Mouse (Mus musculus) embryonic facial prominence, embryonic 11.5 days (tissue): Measurements from ENCODE around the gene Rab11a. TPM values are rescaled to one million over a fixed set of nuclear protein-coding genes. Genes with fewer than 3 reads are reported as not detected.
A peak's percentile ranks its signal among the peaks of the same experiment; 100 is the strongest.

Source experiments
- ATAC-seq: fragments of 200-750 bp; cut with Nextera tagmentation; replicated peaks from 2 replicates; pipeline ENCODE4 v1.8.0; 2017; ENCODE audit warnings: low read depth; ENCODE audit not compliant: insufficient number of reproducible peaks, low FRiP score, low TSS enrichment
- DNase-seq: peaks from one replicate; pipeline ENCODE4 v3.0.0-alpha.2; 2015; ENCODE audit warnings: low spot score
- H3K27ac ChIP-seq: fragments of 300-500 bp; sonication (generic); replicated peaks from 2 replicates; pipeline ENCODE4 v1.5.1; 2014; ENCODE audit warnings: mild to moderate bottlenecking, low read depth, low read length, control low read depth
- H3K27me3 ChIP-seq: fragments of 300-500 bp; sonication (generic); 2 replicates; pipeline ENCODE4 v1.6.1; 2014; ENCODE audit warnings: mild to moderate bottlenecking, low read length, moderate library complexity, mixed read lengths; ENCODE audit not compliant: control insufficient read depth, insufficient read depth
- H3K36me3 ChIP-seq: fragments of 300-500 bp; sonication (generic); replicated peaks from 2 replicates; pipeline ENCODE4 v1.6.1; 2014; ENCODE audit warnings: low read depth, mild to moderate bottlenecking, low read length, moderate library complexity, mixed read lengths; ENCODE audit not compliant: control insufficient read depth, insufficient read depth
- H3K4me1 ChIP-seq: fragments of 300-500 bp; sonication (generic); 2 replicates; pipeline ENCODE4 v1.6.1; 2014; ENCODE audit warnings: low read length, mixed read lengths; ENCODE audit not compliant: control insufficient read depth, insufficient read depth
- H3K4me2 ChIP-seq: fragments of 300-500 bp; sonication (generic); 2 replicates; pipeline ENCODE4 v1.6.1; 2014; ENCODE audit warnings: low read depth, mild to moderate bottlenecking, control low read depth, low read length, moderate library complexity
- H3K4me3 ChIP-seq: fragments of 300-500 bp; sonication (generic); 2 replicates; pipeline ENCODE4 v1.5.1; 2014; ENCODE audit warnings: low read depth, low read length, control low read depth
- H3K9ac ChIP-seq: fragments of 300-500 bp; sonication (generic); replicated peaks from 2 replicates; pipeline ENCODE4 v1.6.1; 2014; ENCODE audit warnings: mild to moderate bottlenecking, control low read depth, low read length
- H3K9me3 ChIP-seq: fragments of 300-500 bp; sonication (generic); replicated peaks from 2 replicates; pipeline ENCODE4 v1.6.1; 2016; ENCODE audit warnings: mild to moderate bottlenecking, low read length, inconsistent platforms, mixed read lengths; ENCODE audit not compliant: control insufficient read depth
- WGBS: fragments of 180-500 bp; shearing (Covaris S2); extraction: QIAGEN DNeasy Blood & Tissue Kit; methylation state at CpG from one replicate; pipeline ENCODE4 v1.1.7; 2014; 5-methylcytosine and 5-hydroxymethylcytosine counted together
- polyA plus RNA-seq: library from polyadenylated mRNA; unstranded; fragments of >200 nt; fragmentation: Nextera tagmentation; extraction: Ambion mirVana; gene quantifications from 2 replicates; pipeline ENCODE4 v1.2.1, GENCODE M21; 2014

The Rab11a gene
- polyA plus RNA-seq, 1 experiment from 2014 or later, result 286 TPM

DNA sequence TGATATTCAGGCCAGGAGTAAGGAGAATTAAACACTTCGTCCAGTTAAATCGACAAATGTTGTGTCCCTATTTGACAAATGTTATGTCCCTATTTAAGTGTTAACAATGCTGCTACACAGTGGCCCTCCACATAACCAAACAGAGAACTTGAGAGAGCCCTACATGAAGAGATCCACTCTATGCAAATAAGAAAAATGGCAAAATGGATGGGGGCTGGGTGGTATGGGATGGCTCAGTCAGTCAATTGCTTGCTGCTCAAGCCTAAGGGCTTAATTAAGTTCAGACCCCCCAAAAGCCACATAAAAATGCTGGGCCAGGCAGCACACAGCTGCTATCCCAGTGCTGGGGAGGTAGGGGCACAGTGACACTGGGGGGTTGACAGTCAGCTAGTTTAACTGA, 37.3 kb upstream of the Rab11a start:
- DNase-seq, result no peak
- no peak overlapping the region for H3K9ac ChIP-seq
- 81% methylated on average over 2 of the region's 2 CpGs for WGBS
- no peaks in the 10 kb centered on the region for H3K4me1 ChIP-seq
- H3K27me3 ChIP-seq, result no peaks in the 10 kb centered on the region
- ATAC-seq, result no peak
- H3K36me3 ChIP-seq, result no peaks in the 10 kb centered on the region
- no peak overlapping the region for H3K4me3 ChIP-seq
- no peaks in the 10 kb centered on the region for H3K9me3 ChIP-seq
- H3K27ac ChIP-seq, result no peak overlapping the region
- no peak overlapping the region for H3K4me2 ChIP-seq

DNA sequence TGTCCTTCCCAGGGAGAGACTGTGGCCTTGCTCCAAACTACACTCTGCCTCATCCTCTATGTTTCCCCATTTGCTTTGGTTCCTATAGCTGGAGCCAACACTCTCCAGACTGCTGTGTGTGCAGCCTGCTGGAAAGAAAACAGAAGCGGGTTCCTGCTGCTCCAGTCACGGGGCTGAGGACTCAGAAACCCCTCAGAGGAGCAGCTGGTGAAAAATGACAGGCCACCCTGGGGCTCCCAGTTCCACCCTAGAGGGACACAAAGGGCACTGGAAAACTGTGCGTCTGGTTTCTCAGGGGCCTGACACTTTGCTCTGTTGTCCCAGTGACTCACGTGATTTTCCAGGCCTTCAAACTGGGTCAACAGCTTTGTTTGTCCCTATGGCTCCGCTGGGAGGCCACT, 36.9 kb upstream of the Rab11a start:
- no peaks in the 10 kb centered on the region for H3K9me3 ChIP-seq
- DNase-seq (no peak), ATAC-seq (no peak)
- WGBS, result 33% methylated on average over 5 of the region's 5 CpGs
- 0 out of 2 replicates have a peak overlapping the region, but pooled peaks have one; percentile 14 for H3K27ac ChIP-seq
- H3K27me3 ChIP-seq, result no peaks in the 10 kb centered on the region
- no peak overlapping the region for H3K4me3 ChIP-seq
- no peak overlapping the region; the same call in 1 of the 2 replicates for H3K9ac ChIP-seq
- no peak overlapping the region for H3K4me2 ChIP-seq
- no peaks in the 10 kb centered on the region for H3K36me3 ChIP-seq
- no peaks in the 10 kb centered on the region for H3K4me1 ChIP-seq

- Histone ChIP-seq H3K4me2 (no peak overlapping the region), H3K4me3 (no peak overlapping the region), H3K27ac (no peak overlapping the region), H3K36me3 (no peaks in the 10 kb centered on the region), H3K4me1 (no peaks in the 10 kb centered on the region), H3K9ac (no peak overlapping the region), H3K9me3 (no peaks in the 10 kb centered on the region), H3K27me3 (no peaks in the 10 kb centered on the region)
- DNase-seq (no peak), ATAC-seq (no peak)
- WGBS, result 63% methylated on average over 4 of the region's 4 CpGs
Measured at GRCm38 (mm10) chr9:64773936-64774335, 36.4 kb upstream of the Rab11a start.

- Histone ChIP-seq H3K27me3 (no peaks in the 10 kb centered on the region), H3K36me3 (no peaks in the 10 kb centered on the region), H3K9ac (no peak overlapping the region), H3K4me1 (no peaks in the 10 kb centered on the region), H3K4me3 (no peak overlapping the region), H3K9me3 (no peaks in the 10 kb centered on the region), H3K27ac (no peak overlapping the region), H3K4me2 (no peak overlapping the region)
- ATAC-seq (no peak), DNase-seq (no peak)
- WGBS, result 85% methylated on average over 8 of the region's 8 CpGs
Measured at GRCm38 (mm10) chr9:64773254-64773653, 35.7 kb upstream of the Rab11a start.

GRCm38 (mm10) chr9:64771236-64771635, 33.7 kb upstream of the Rab11a start:
- no peaks in the 10 kb centered on the region for H3K9me3 ChIP-seq
- no peak for DNase-seq
- H3K4me3 ChIP-seq, result no peak overlapping the region
- H3K27me3 ChIP-seq, result no peaks in the 10 kb centered on the region
- no peak for ATAC-seq
- no peak overlapping the region for H3K9ac ChIP-seq
- no peaks in the 10 kb centered on the region for H3K4me1 ChIP-seq
- H3K4me2 ChIP-seq, result no peak overlapping the region
- WGBS, result 69% methylated on average over 5 of the region's 5 CpGs
- no peaks in the 10 kb centered on the region for H3K36me3 ChIP-seq
- no peak overlapping the region for H3K27ac ChIP-seq

GRCm38 (mm10) chr9:64770411-64770849, 32.9 kb upstream of the Rab11a start:
- 92% methylated on average over 5 of the region's 5 CpGs for WGBS
- H3K4me2 ChIP-seq, result no peak overlapping the region
- H3K27me3 ChIP-seq, result no peaks in the 10 kb centered on the region
- H3K9me3 ChIP-seq, result no peaks in the 10 kb centered on the region
- no peak overlapping the region for H3K4me3 ChIP-seq
- no peak for DNase-seq
- no peak for ATAC-seq
- H3K36me3 ChIP-seq, result no peaks in the 10 kb centered on the region
- H3K9ac ChIP-seq, result no peak overlapping the region
- H3K27ac ChIP-seq, result no peak overlapping the region
- no peaks in the 10 kb centered on the region for H3K4me1 ChIP-seq

- no peak for ATAC-seq
- no peak overlapping the region for H3K4me2 ChIP-seq
- 92% methylated on average over 6 of the region's 6 CpGs for WGBS
- no peak overlapping the region for H3K9ac ChIP-seq
- H3K27me3 ChIP-seq, result no peaks in the 10 kb centered on the region
- no peaks in the 10 kb centered on the region for H3K4me1 ChIP-seq
- no peak for DNase-seq
- no peaks in the 10 kb centered on the region for H3K36me3 ChIP-seq
- H3K9me3 ChIP-seq, result no peaks in the 10 kb centered on the region
- no peak overlapping the region for H3K4me3 ChIP-seq
- no peak overlapping the region for H3K27ac ChIP-seq
Measured at GRCm38 (mm10) chr9:64769911-64770310, 32.4 kb upstream of the Rab11a start.

DNA sequence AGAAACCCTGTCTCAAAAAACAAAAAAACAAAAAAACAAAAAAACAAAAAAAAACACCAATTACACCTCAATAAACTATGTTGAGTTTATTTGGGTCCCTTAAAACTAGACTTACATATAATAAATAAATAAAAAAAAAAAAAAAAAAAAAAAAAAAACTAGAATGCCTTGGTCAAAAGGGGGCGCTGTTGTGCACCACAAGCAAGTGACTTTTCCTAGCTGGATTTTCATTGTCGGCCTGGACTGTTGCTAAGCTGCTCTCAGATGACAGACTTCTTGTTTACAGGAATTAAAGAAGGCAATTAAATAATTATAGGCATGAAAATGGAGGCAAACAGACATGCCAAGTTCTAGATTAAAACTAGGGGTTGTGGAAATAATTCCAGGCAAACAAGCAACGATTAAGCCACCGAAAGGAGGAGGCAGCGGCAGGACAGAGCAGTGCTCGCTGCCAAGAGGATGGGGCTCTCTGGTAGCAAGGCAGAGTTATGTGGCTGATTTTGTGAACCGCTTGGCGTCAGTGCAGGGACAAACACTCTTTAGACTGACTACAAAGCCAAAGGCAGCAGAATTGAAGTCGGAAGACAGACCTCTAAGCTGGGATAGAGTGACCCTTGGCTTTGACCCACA, 31.6 kb upstream of the Rab11a start:
- H3K4me2 ChIP-seq, result no peak overlapping the region

More for the DNA sequence above, 31.6 kb upstream of the Rab11a start:
- H3K9me3 ChIP-seq, result no peaks in the 10 kb centered on the region
- ATAC-seq (no peak), DNase-seq (peak; percentile 72)
- H3K9ac ChIP-seq, result no peak overlapping the region
- H3K27ac ChIP-seq, result no peak overlapping the region
- no peak overlapping the region for H3K4me3 ChIP-seq
- H3K4me1 ChIP-seq, result no peaks in the 10 kb centered on the region
- WGBS, result 39% methylated on average over 9 of the region's 9 CpGs
- H3K36me3 ChIP-seq, result no peaks in the 10 kb centered on the region
- no peaks in the 10 kb centered on the region for H3K27me3 ChIP-seq
